Mouse (Mus musculus) bone marrow, adult 2 months (tissue): ENCODE results near the gene Usp38.

Experiments used
- CTCF ChIP-seq: fragments of 200-500 bp; IDR thresholded peaks from 2 replicates; pipeline ENCODE4 v1.5.1; 2011; ENCODE audit warnings: low read length, control low read depth; ENCODE audit not compliant: control insufficient read depth, insufficient read depth
- POLR2A ChIP-seq: fragments of 200-500 bp; IDR thresholded peaks from 2 replicates; pipeline ENCODE4 v1.6.1; 2011; ENCODE audit warnings: low read depth, mild to moderate bottlenecking, control low read depth, low read length, borderline replicate concordance; ENCODE audit not compliant: control insufficient read depth

DNA sequence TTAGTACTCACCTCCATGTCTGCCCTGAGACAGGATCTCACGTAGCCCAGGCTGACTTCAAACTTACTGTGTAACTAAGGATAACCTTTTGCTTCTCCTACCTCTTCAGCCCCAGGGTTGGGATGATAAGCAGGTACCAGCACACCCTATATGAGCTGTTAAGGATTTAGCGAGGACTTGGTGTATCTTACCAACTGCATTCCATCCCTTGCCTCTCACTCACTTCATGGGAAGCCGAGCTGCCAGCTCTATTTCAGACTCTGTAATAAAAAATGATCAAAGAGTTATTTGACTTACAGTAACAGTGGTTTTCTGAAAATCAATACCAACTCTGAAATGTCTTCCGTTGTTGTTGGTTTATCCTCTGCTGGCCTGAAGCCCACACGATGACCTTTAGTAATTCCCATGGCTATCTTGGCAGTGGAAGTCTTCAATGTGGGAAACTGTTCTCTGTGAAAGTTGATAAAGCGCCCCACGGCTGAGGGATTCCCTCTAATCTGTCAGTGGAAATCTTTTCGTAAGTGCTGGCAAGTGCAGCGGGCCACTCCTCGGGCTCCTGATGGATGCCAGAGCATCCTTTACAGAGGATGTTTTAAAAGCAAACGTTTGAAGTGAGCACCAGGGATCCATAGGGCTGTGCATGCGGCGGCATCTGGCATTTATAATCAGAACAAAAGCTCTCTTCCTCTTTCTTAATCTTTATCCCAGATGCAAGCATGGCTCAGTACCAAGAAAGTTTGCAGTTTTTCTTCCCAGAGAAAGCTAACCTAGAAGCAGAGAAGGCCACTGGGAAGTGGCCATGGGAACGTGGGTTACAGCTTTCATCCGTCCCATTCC lies 76.7 kb downstream of the Usp38 start:
- TF ChIP-seq CTCF (no peak), POLR2A (no peak)
